Mouse (Mus musculus) C3H10T1/2 (cell line): Measurements from ENCODE around the gene Olfr1339. TPM values are rescaled to one million over a fixed set of nuclear protein-coding genes. Genes with fewer than 3 reads are reported as not detected.

Experiments used
- polyA plus RNA-seq, 2 experiments: library from polyadenylated mRNA; unstranded; fragments of >200 nt; fragmentation: generic; extraction: Trizol; gene quantifications; one replicate each; pipeline ENCODE4 v1.2.1; 2012; ENCODE audit warnings: missing spikeins in 2 of 2

The Olfr1339 gene
- polyA plus RNA-seq: not detected

DNA sequence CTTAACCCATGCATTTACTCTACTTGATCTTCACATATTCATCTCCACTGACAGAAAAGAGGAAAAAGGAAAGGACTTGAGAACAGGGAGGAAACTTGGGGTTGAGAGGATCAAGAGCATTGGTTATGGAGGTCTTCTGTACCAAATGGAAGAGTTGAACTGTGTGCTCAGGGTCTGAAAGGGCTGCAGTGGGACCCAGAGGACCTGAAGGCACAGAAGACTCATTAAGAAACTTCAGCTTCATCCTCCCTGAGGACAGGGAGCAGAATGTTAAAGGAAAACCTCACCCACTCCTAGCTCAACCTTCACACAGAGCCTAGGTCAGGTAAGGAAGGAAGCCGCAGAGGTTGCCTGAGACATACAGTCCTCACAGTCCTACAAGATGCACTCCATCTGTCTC is at the start of gene Olfr1339:
Olfr1339 (plus strand) TSS at position 301 of the 400 bp plus-strand sequence.

DNA sequence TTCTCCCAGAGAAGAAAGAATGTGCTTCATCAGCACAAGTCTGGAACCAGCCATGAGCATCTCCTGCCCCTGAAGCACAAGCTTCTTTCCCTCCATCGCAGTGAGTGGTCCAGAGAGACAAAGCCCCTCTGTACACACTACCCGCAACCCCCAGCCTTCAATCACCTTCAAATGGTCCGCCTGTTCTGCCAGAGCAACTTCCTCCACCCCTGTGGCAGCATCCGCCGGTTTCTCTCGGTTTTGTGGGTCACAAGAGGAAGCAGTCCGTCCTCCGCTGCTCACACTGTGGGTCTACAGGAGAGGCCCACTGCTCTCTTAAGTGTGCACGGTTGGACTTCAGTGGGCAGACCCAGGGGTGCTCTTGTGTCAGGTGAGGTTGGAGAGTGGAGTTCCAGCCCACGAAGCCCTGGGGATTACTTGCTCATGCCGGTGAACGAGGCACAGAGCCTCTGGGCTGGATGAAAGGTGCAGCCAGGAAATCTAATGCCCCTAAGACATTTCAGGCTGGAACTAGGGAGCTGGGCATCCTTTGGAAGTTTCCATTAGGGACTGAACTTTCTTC is 39.5 kb upstream of the Olfr1339 start, which contains the start of gene Olfr1342:
Olfr1342 (minus strand) TSS at position 345 of the 562 bp plus-strand sequence.

GRCm38 (mm10) chr4:118703223-118703622 is 28.8 kb upstream of the Olfr1339 start, which contains the start of gene Olfr1341:
Gene Olfr1341 (plus strand): TSS chr4:118703523.

GRCm38 (mm10) chr4:118719838-118720237 is 12.1 kb upstream of the Olfr1339 start, which contains the start of gene Olfr1340:
Gene Olfr1340 (plus strand): TSS chr4:118720138.

GRCm38 (mm10) chr4:118758637-118759036 is 26.7 kb downstream of the Olfr1339 start, which contains the start of gene Olfr1338:
Gene Olfr1338 (minus strand): TSS chr4:118758737.

GRCm38 (mm10) chr4:118782486-118782885 is 50.5 kb downstream of the Olfr1339 start, which contains the start of gene Olfr1337:
Gene Olfr1337 (minus strand): TSS chr4:118782586.

Other genes starting within 250 kb of the Olfr1339 start
- not detected for gene Tie1, start 242.1 kb upstream of the Olfr1339 start, polyA plus RNA-seq
- not detected for gene 2610528J11Rik, start 205.2 kb upstream of the Olfr1339 start, polyA plus RNA-seq
- not detected for gene Tmem125, start 188.1 kb upstream of the Olfr1339 start, polyA plus RNA-seq
- not detected for gene Cfap57, start 111.4 kb upstream of the Olfr1339 start, polyA plus RNA-seq
- 10 to 100 TPM; 12.5 to 40.3 TPM for gene Ebna1bp2, start 111.4 kb upstream of the Olfr1339 start, polyA plus RNA-seq
- not detected for gene Olfr62, start 73.2 kb upstream of the Olfr1339 start, polyA plus RNA-seq
- not detected for gene Olfr1342, start 39.4 kb upstream of the Olfr1339 start, polyA plus RNA-seq
- not detected for gene Olfr1341, start 28.7 kb upstream of the Olfr1339 start, polyA plus RNA-seq
- not detected for gene Olfr1340, start 12.0 kb upstream of the Olfr1339 start, polyA plus RNA-seq
- not detected for gene Olfr1338, start 26.6 kb downstream of the Olfr1339 start, polyA plus RNA-seq
- gene Olfr1337, start 50.4 kb downstream of the Olfr1339 start, polyA plus RNA-seq: not detected
- not detected for gene Olfr1335, start 77.8 kb downstream of the Olfr1339 start, polyA plus RNA-seq
- not detected for gene Olfr1333, start 104.1 kb downstream of the Olfr1339 start, polyA plus RNA-seq
- gene Olfr1331, start 132.5 kb downstream of the Olfr1339 start, polyA plus RNA-seq: not detected
- under 1 TPM in 1 of 2 experiments, not detected in 1; 0.01 TPM for gene Olfr1330, start 156.4 kb downstream of the Olfr1339 start, polyA plus RNA-seq
- gene Olfr1329, start 185.3 kb downstream of the Olfr1339 start, polyA plus RNA-seq: not detected
- gene Olfr1328, start 206.4 kb downstream of the Olfr1339 start, polyA plus RNA-seq: not detected
- gene Lao1, start 229.4 kb downstream of the Olfr1339 start, polyA plus RNA-seq: not detected